Mouse (Mus musculus): ENCODE results near the gene Rpap3. TPM values are rescaled to one million over a fixed set of nuclear protein-coding genes. Genes with fewer than 3 reads are reported as not detected.

Gene Rpap3
- polyA plus RNA-seq, 1 experiment from 2014 or later: 32.8 TPM

DNA sequence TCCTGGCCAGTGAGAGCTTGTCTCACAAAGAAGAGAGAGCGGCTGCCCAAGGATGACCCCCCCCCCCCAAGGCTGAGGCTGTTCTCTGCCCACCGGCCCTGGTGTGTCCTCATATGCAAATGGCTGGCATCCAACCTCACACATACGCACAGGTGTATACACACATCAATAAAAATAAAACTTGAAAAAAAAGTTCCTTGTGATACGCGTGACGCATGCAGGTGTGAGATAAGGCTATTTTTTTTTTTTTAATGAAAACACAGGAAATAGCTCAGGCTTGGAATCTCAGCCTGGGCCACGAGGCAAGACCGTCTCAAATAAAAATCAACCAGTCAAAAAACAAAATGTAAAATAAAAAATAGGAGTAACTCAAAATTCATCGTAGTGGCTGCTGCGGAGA, 40.7 kb upstream of the Rpap3 start:
- ATAC-seq: no peak
- H3K4me2 ChIP-seq (replicated peaks): no peak overlapping the region
- no peak overlapping the region for H3K4me3 ChIP-seq (replicated peaks)
- 94% methylated on average over 10 of the region's 10 CpGs for WGBS
- H3K9me3 ChIP-seq: no peaks in the 10 kb centered on the region
- no peak overlapping the region for H3K9ac ChIP-seq (replicated peaks)
- H3K4me1 ChIP-seq (replicated peaks): peaks cover 42% of the 10 kb centered on the region
- H3K27me3 ChIP-seq: 0 out of 2 replicates have a peak, but pooled peaks cover 2% of the 10 kb centered on the region
- no peak overlapping the region for H3K27ac ChIP-seq
- H3K36me3 ChIP-seq: no peaks in the 10 kb centered on the region

DNA sequence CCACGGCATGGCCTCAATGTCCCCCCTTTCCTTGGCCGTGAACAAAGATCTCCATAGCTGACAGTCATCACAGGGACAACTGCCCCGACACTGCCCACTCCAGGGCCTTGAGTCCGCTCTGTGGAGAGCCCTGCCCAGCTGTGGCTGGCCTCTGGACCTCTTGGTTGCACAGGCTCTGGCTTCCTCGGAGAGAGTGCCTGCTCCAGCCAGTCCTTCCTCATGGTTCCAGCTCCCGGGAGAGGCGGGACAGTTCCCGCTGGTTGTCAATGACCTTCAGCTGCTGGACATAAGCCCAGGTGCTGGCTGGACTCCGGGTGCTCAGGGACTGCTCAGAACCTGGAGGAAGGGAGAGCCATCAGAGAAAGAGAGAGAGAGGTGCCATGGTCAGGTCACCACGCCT, 39.7 kb upstream of the Rpap3 start:
- Histone ChIP-seq H3K27me3 (0 out of 2 replicates have a peak, but pooled peaks cover 2% of the 10 kb centered on the region), H3K27ac (0 out of 2 replicates have a peak overlapping the region, but pooled peaks have one; percentile 2), H3K36me3 (no peaks in the 10 kb centered on the region), H3K4me2 (replicated peaks) (no peak overlapping the region), H3K4me1 (replicated peaks) (peaks cover 34% of the 10 kb centered on the region), H3K9me3 (no peaks in the 10 kb centered on the region), H3K4me3 (replicated peaks) (no peak overlapping the region), H3K9ac (replicated peaks) (no peak overlapping the region)
- no peak for ATAC-seq
- WGBS: 79% methylated on average over 10 of the region's 10 CpGs

- WGBS: 70% methylated on average over 10 of the region's 10 CpGs
- H3K4me3 ChIP-seq (replicated peaks): no peak overlapping the region
- H3K9ac ChIP-seq (replicated peaks): no peak overlapping the region
- H3K36me3 ChIP-seq: no peaks in the 10 kb centered on the region
- H3K27me3 ChIP-seq: 0 out of 2 replicates have a peak, but pooled peaks cover 2% of the 10 kb centered on the region
- peak; percentile 24; the same call in 1 of the 2 replicates for ATAC-seq
- H3K27ac ChIP-seq: 0 out of 2 replicates have a peak overlapping the region, but pooled peaks have one; percentile 2
- H3K4me2 ChIP-seq (replicated peaks): no peak overlapping the region
- no peaks in the 10 kb centered on the region for H3K9me3 ChIP-seq
- peaks cover 30% of the 10 kb centered on the region for H3K4me1 ChIP-seq (replicated peaks)
Observed at GRCm38 (mm10) chr15:97744930-97745329, 39.3 kb upstream of the Rpap3 start.

DNA sequence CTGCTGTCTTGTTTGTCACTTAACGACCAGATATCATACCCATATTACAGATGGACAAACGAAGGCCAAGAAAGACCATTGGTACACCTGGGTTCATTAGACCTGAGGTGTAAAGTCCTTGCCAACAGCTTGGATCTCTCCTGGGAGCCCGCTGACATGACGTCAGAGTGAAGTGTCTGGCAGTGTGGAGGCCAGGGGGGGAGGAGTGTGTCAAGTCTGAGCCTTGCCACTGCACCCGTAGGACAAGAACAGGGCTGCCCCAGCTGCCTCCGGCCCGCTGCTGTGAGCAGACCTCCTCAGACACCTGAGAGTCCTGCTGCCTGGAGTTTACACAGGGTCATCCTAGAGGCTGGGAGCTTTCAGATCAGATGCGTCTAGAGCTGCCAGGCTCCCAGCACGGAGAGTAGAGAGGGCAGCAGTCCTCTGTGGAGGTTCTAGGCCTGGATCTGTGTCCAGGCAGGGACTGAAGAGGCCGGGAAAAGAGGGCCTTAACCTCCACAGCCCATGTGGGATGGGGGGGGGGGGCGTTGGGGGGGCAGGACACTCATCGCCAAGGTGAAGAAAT, 38.4 kb upstream of the Rpap3 start:
- H3K27me3 ChIP-seq: 0 out of 2 replicates have a peak, but pooled peaks cover 2% of the 10 kb centered on the region
- no peak overlapping the region for H3K9ac ChIP-seq (replicated peaks)
- WGBS: 74% methylated on average over 12 of the region's 12 CpGs
- no peak overlapping the region for H3K4me3 ChIP-seq (replicated peaks)
- no peak overlapping the region for H3K27ac ChIP-seq
- no peaks in the 10 kb centered on the region for H3K36me3 ChIP-seq
- no peaks in the 10 kb centered on the region for H3K9me3 ChIP-seq
- ATAC-seq: no peak
- no peak overlapping the region for H3K4me2 ChIP-seq (replicated peaks)
- peaks cover 25% of the 10 kb centered on the region for H3K4me1 ChIP-seq (replicated peaks)

DNA sequence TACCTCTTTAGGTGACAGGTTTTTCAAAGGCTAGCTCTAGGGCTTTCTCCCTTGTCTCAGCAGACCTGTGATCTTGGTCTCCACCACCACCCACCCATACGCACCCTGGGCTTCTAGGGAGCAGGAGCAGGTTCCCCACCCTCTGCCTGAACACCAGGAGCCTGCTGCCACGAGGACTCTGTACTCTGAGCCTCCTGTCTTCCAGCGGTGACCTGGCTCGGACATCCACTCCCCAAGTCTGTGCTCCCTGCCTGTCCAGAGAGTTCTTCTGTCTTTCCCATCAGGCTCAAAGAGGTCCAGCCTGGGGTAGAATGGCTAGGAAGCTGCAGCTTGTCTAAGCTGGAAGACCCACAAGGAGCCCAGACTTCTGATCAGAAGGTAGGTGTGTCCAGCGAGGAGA, 37.6 kb upstream of the Rpap3 start:
- 90% methylated on average over 5 of the region's 5 CpGs for WGBS
- H3K4me2 ChIP-seq (replicated peaks): no peak overlapping the region
- H3K4me1 ChIP-seq (replicated peaks): peaks cover 20% of the 10 kb centered on the region
- no peak overlapping the region for H3K9ac ChIP-seq (replicated peaks)
- H3K27ac ChIP-seq: no peak overlapping the region
- ATAC-seq: no peak
- no peak overlapping the region for H3K4me3 ChIP-seq (replicated peaks)
- H3K36me3 ChIP-seq: no peaks in the 10 kb centered on the region
- H3K27me3 ChIP-seq: 0 out of 2 replicates have a peak, but pooled peaks cover 2% of the 10 kb centered on the region
- H3K9me3 ChIP-seq: no peaks in the 10 kb centered on the region

DNA sequence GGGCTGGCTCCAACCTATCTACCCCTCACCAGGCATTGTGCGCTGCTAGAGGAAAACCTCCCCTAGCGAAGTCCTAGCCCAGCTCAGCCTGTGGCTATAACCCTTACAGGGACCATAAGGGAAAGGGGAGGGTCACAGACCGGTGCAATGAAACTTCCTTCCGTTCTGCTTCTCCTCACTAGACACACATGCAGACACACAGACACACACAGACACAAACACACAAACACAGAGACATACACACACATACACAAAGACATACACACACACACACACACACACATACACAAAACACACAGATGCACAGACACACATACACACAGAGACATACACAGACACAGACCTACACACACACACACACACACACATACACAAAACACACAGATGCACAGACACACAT, 37.0 kb upstream of the Rpap3 start:
- no peak overlapping the region for H3K4me3 ChIP-seq (replicated peaks)
- WGBS: 56% methylated on average over 4 of the region's 4 CpGs
- H3K27me3 ChIP-seq: 0 out of 2 replicates have a peak, but pooled peaks cover 2% of the 10 kb centered on the region
- peaks cover 17% of the 10 kb centered on the region for H3K4me1 ChIP-seq (replicated peaks)
- H3K36me3 ChIP-seq: no peaks in the 10 kb centered on the region
- H3K27ac ChIP-seq: no peak overlapping the region
- no peak overlapping the region for H3K4me2 ChIP-seq (replicated peaks)
- no peaks in the 10 kb centered on the region for H3K9me3 ChIP-seq
- no peak for ATAC-seq
- H3K9ac ChIP-seq (replicated peaks): peak overlapping the region; percentile 32; the same call in 1 of the 2 replicates

DNA sequence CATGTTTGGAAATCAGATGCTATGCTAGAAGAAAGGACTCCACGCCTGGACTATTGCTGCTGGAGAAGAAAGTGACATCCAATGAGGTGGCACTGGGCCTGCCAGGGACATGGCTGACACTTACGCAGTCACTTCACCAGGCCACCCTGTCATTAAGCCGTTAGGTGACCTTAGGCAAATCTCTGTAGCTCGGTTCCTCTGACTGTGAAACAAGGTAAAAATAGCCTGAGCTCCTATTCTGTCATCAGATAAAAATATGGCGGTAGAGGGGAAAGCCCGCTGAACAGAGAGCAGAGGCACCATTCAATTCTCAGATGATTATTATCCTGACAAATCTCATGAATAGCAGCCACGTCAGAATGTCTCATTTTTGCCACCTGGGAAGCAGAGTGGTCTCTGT, 36.4 kb upstream of the Rpap3 start:
- peaks cover 17% of the 10 kb centered on the region for H3K4me1 ChIP-seq (replicated peaks)
- H3K4me3 ChIP-seq (replicated peaks): no peak overlapping the region
- H3K9ac ChIP-seq (replicated peaks): peak overlapping the region; percentile 32; the same call in 1 of the 2 replicates
- H3K36me3 ChIP-seq: no peaks in the 10 kb centered on the region
- 46% methylated on average over 7 of the region's 7 CpGs for WGBS
- H3K4me2 ChIP-seq (replicated peaks): no peak overlapping the region
- no peaks in the 10 kb centered on the region for H3K9me3 ChIP-seq
- ATAC-seq: no peak
- H3K27ac ChIP-seq: no peak overlapping the region
- 0 out of 2 replicates have a peak, but pooled peaks cover under 1% of the 10 kb centered on the region for H3K27me3 ChIP-seq

DNA sequence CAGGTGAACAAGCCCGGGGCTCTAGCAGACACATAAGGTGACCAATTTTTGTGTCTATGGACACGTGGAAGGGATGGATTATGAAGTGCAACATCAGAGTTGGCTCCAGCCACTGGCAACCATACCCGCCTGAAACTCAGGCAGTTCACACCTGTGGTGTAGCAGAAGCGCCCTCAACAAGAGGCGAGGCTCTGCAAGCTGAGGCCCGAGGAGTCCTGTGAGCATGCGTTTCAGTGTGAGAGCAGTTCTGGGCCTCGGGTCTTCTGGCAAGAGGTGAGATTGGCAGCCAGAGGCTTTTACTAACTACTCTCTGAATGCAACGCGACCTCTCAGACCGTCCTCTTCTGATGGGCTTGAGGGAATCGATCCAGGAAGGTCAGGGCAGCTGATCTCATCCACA, 36.0 kb upstream of the Rpap3 start:
- Histone ChIP-seq H3K27me3 (no peaks in the 10 kb centered on the region), H3K4me1 (replicated peaks) (peaks cover 17% of the 10 kb centered on the region), H3K36me3 (no peaks in the 10 kb centered on the region), H3K4me3 (replicated peaks) (no peak overlapping the region), H3K4me2 (replicated peaks) (no peak overlapping the region), H3K9me3 (no peaks in the 10 kb centered on the region), H3K9ac (replicated peaks) (no peak overlapping the region), H3K27ac (no peak overlapping the region)
- WGBS: 79% methylated on average over 12 of the region's 12 CpGs
- ATAC-seq: no peak

DNA sequence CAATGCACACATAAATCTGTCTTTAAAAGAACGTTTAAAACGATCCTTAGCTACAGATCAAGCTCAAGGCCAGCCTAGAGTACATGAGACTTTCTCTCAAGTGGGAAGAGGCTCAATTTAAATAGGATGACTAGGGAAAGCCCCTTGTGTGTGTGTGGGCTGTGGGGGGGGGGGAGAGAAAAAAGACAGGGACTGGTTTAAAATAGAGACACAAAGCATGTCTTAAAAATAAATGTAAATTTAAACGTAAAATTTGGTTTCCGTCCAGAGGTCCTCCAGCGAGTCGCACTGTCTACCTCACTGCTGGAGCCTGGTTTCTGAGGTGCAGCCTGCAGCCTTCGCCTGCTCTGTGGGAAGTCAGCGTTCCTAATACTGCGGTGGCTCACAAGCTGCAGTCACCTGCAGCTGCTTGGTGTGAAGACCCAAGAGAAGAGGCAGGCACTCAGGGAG, 34.7 kb upstream of the Rpap3 start:
- no peak for ATAC-seq

GRCm38 (mm10) chr15:97738923-97739322, 33.3 kb upstream of the Rpap3 start:
- no peak overlapping the region for H3K4me3 ChIP-seq (replicated peaks)
- no peaks in the 10 kb centered on the region for H3K9me3 ChIP-seq
- H3K36me3 ChIP-seq: no peaks in the 10 kb centered on the region
- H3K27me3 ChIP-seq: no peaks in the 10 kb centered on the region
- ATAC-seq: no peak
- no peak overlapping the region for H3K4me2 ChIP-seq (replicated peaks)
- no peak overlapping the region for H3K27ac ChIP-seq
- 95% methylated on average over 7 of the region's 7 CpGs for WGBS
- no peak overlapping the region for H3K9ac ChIP-seq (replicated peaks)
- H3K4me1 ChIP-seq (replicated peaks): 0 out of 2 replicates have a peak, but pooled peaks cover 8% of the 10 kb centered on the region

More for the DNA sequence above, 34.7 kb upstream of the Rpap3 start:
- no peak overlapping the region for H3K4me2 ChIP-seq (replicated peaks)
- no peaks in the 10 kb centered on the region for H3K27me3 ChIP-seq
- H3K27ac ChIP-seq: no peak overlapping the region
- H3K4me3 ChIP-seq (replicated peaks): no peak overlapping the region
- no peaks in the 10 kb centered on the region for H3K9me3 ChIP-seq
- H3K9ac ChIP-seq (replicated peaks): no peak overlapping the region
- H3K36me3 ChIP-seq: no peaks in the 10 kb centered on the region
- H3K4me1 ChIP-seq (replicated peaks): peaks cover 15% of the 10 kb centered on the region
- WGBS: 91% methylated on average over 9 of the region's 9 CpGs

- Histone ChIP-seq H3K9me3 (no peaks in the 10 kb centered on the region), H3K36me3 (no peaks in the 10 kb centered on the region), H3K27ac (no peak overlapping the region), H3K4me3 (replicated peaks) (no peak overlapping the region), H3K9ac (replicated peaks) (no peak overlapping the region), H3K4me1 (replicated peaks) (no peaks in the 10 kb centered on the region), H3K4me2 (replicated peaks) (no peak overlapping the region), H3K27me3 (no peaks in the 10 kb centered on the region)
- 91% methylated on average over 11 of the region's 11 CpGs for WGBS
- ATAC-seq: no peak
Observed at GRCm38 (mm10) chr15:97731988-97732387, 26.4 kb upstream of the Rpap3 start.

GRCm38 (mm10) chr15:97731111-97731510, 25.5 kb upstream of the Rpap3 start, which contains the start of gene Endou:
Endou (minus strand) TSS chr15:97731339.
- ATAC-seq: no peak
- H3K4me2 ChIP-seq (replicated peaks): no peak within 1 kb of the TSS
- 94% methylated on average over 8 of the region's 8 CpGs for WGBS
- no peaks in the 10 kb centered on the region for H3K27me3 ChIP-seq
- no peaks in the 10 kb centered on the region for H3K36me3 ChIP-seq
- H3K4me3 ChIP-seq (replicated peaks): no peak within 1 kb of the TSS
- no peaks in the 10 kb centered on the region for H3K4me1 ChIP-seq (replicated peaks)
- H3K9ac ChIP-seq (replicated peaks): no peak within 1 kb of the TSS
- H3K9me3 ChIP-seq: no peaks in the 10 kb centered on the region
- no peak within 1 kb of the TSS for H3K27ac ChIP-seq

- no peak overlapping the region for H3K4me2 ChIP-seq (replicated peaks)
- ATAC-seq: no peak
- no peaks in the 10 kb centered on the region for H3K4me1 ChIP-seq (replicated peaks)
- no peak overlapping the region for H3K4me3 ChIP-seq (replicated peaks)
- H3K27me3 ChIP-seq: no peaks in the 10 kb centered on the region
- no peak overlapping the region for H3K9ac ChIP-seq (replicated peaks)
- H3K9me3 ChIP-seq: no peaks in the 10 kb centered on the region
- WGBS: 70% methylated on average over 6 of the region's 6 CpGs
- H3K27ac ChIP-seq: no peak overlapping the region
- no peaks in the 10 kb centered on the region for H3K36me3 ChIP-seq
Observed at GRCm38 (mm10) chr15:97730365-97730764, 24.7 kb upstream of the Rpap3 start.

All from midbrain, embryonic 13.5 days (tissue).